Mouse (Mus musculus) liver, embryonic 13.5 days (tissue): ENCODE results near the gene Fndc3a. TPM values are rescaled to one million over a fixed set of nuclear protein-coding genes. Genes with fewer than 3 reads are reported as not detected.
A peak's percentile ranks its signal among the peaks of the same experiment; 100 is the strongest.

Source experiments
- ATAC-seq: fragments of 200-750 bp; cut with Nextera tagmentation; 2 replicates; pipeline ENCODE4 v1.8.0; 2017; ENCODE audit warnings: low read depth, mild to moderate bottlenecking, moderate number of reproducible peaks, moderate library complexity
- DNase-seq: peaks from one replicate; pipeline ENCODE4 v3.0.0; 2022
- H3K27ac ChIP-seq: fragments of 300-500 bp; sonication (generic); 2 replicates; pipeline ENCODE4 v1.5.1; 2015; ENCODE audit warnings: moderate library complexity, mild to moderate bottlenecking, inconsistent platforms
- H3K27me3 ChIP-seq: fragments of 300-500 bp; sonication (generic); 2 replicates; pipeline ENCODE4 v1.6.1; 2015; ENCODE audit warnings: mild to moderate bottlenecking, inconsistent platforms
- H3K36me3 ChIP-seq: fragments of 300-500 bp; sonication (generic); 2 replicates; pipeline ENCODE4 v1.6.1; 2015; ENCODE audit warnings: mild to moderate bottlenecking, inconsistent platforms
- H3K4me1 ChIP-seq: fragments of 300-500 bp; sonication (generic); replicated peaks from 2 replicates; pipeline ENCODE4 v1.6.1; 2015; ENCODE audit warnings: inconsistent platforms
- H3K4me2 ChIP-seq: fragments of 300-500 bp; sonication (generic); 2 replicates; pipeline ENCODE4 v1.6.1; 2015; ENCODE audit warnings: inconsistent platforms, mild to moderate bottlenecking, moderate library complexity
- H3K4me3 ChIP-seq: fragments of 300-500 bp; sonication (generic); replicated peaks from 2 replicates; pipeline ENCODE4 v1.5.1; 2015; ENCODE audit warnings: mild to moderate bottlenecking, inconsistent platforms
- H3K9ac ChIP-seq: fragments of 300-500 bp; sonication (generic); 2 replicates; pipeline ENCODE4 v1.6.1; 2015; ENCODE audit warnings: mild to moderate bottlenecking, inconsistent platforms
- H3K9me3 ChIP-seq: fragments of 300-500 bp; sonication (generic); replicated peaks from 2 replicates; pipeline ENCODE4 v1.6.1; 2016; ENCODE audit warnings: inconsistent platforms
- WGBS: fragments of 180-500 bp; shearing (Covaris S2); methylation state at CpG from one replicate; pipeline ENCODE4 v1.1.7; 2015; ENCODE audit not compliant: insufficient replicate concordance; 5-methylcytosine and 5-hydroxymethylcytosine counted together
- polyA plus RNA-seq: library from polyadenylated mRNA; unstranded; fragments of >200 nt; fragmentation: Nextera tagmentation; extraction: Ambion mirVana; gene quantifications from 2 replicates; pipeline ENCODE4 v1.2.1, GENCODE M21; 2015

The Fndc3a gene
- polyA plus RNA-seq, 1 experiment from 2014 or later = 11.1 TPM

GRCm38 (mm10) chr14:72532028-72532917 lies 177.5 kb downstream of the Fndc3a start:
- 4% methylated on average over 54 of the region's 54 CpGs for WGBS
- ATAC-seq (peak; percentile 43; the same call in 1 of the 2 replicates), DNase-seq (no peak)
- H3K4me2 ChIP-seq = peak overlapping the region; percentile 55
- no peaks in the 10 kb centered on the region for H3K36me3 ChIP-seq
- no peak overlapping the region for H3K27ac ChIP-seq
- H3K4me1 ChIP-seq = peaks cover 9% of the 10 kb centered on the region
- no peaks in the 10 kb centered on the region for H3K9me3 ChIP-seq
- peak overlapping the region; percentile 38 for H3K4me3 ChIP-seq
- H3K9ac ChIP-seq = no peak overlapping the region
- peaks cover 44% of the 10 kb centered on the region for H3K27me3 ChIP-seq

- DNase-seq (no peak), ATAC-seq (no peak)
- Histone ChIP-seq H3K9me3 (no peaks in the 10 kb centered on the region), H3K4me3 (no peak overlapping the region), H3K27ac (no peak overlapping the region), H3K9ac (no peak overlapping the region), H3K4me1 (peaks cover 4% of the 10 kb centered on the region), H3K27me3 (peaks cover 29% of the 10 kb centered on the region), H3K36me3 (no peaks in the 10 kb centered on the region), H3K4me2 (no peak overlapping the region)
- 53% methylated on average over 1 of the region's 1 CpGs for WGBS
Measured at GRCm38 (mm10) chr14:72527126-72527525, 182.7 kb downstream of the Fndc3a start.

GRCm38 (mm10) chr14:72519561-72519960 lies 190.2 kb downstream of the Fndc3a start:
- Histone ChIP-seq H3K4me1 (no peaks in the 10 kb centered on the region), H3K4me3 (no peak overlapping the region), H3K27me3 (no peaks in the 10 kb centered on the region), H3K36me3 (no peaks in the 10 kb centered on the region), H3K9me3 (no peaks in the 10 kb centered on the region), H3K4me2 (no peak overlapping the region), H3K9ac (no peak overlapping the region), H3K27ac (no peak overlapping the region)
- DNase-seq (no peak), ATAC-seq (no peak)
- WGBS = 32% methylated on average over 2 of the region's 2 CpGs

- ATAC-seq (no peak), DNase-seq (no peak)
- Histone ChIP-seq H3K27ac (no peak overlapping the region), H3K9ac (no peak overlapping the region), H3K36me3 (no peaks in the 10 kb centered on the region), H3K4me1 (no peaks in the 10 kb centered on the region), H3K27me3 (no peaks in the 10 kb centered on the region), H3K4me3 (no peak overlapping the region), H3K4me2 (no peak overlapping the region), H3K9me3 (no peaks in the 10 kb centered on the region)
- WGBS = 57% methylated on average over 6 of the region's 6 CpGs
Measured at GRCm38 (mm10) chr14:72518786-72519185, 191.0 kb downstream of the Fndc3a start.

- H3K9me3 ChIP-seq = no peaks in the 10 kb centered on the region
- H3K4me2 ChIP-seq = no peak overlapping the region
- no peaks in the 10 kb centered on the region for H3K27me3 ChIP-seq
- ATAC-seq (no peak), DNase-seq (no peak)
- no peak overlapping the region for H3K4me3 ChIP-seq
- no peak overlapping the region for H3K9ac ChIP-seq
- no peaks in the 10 kb centered on the region for H3K36me3 ChIP-seq
- H3K4me1 ChIP-seq = no peaks in the 10 kb centered on the region
- 35% methylated on average over 5 of the region's 5 CpGs for WGBS
- H3K27ac ChIP-seq = no peak overlapping the region
Measured at GRCm38 (mm10) chr14:72516376-72516775, 193.4 kb downstream of the Fndc3a start.

GRCm38 (mm10) chr14:72506723-72507420 lies 202.9 kb downstream of the Fndc3a start:
- no peaks in the 10 kb centered on the region for H3K27me3 ChIP-seq
- ATAC-seq = no peak
- H3K4me1 ChIP-seq = no peaks in the 10 kb centered on the region
- no peaks in the 10 kb centered on the region for H3K9me3 ChIP-seq
- peak overlapping the region; percentile 48 for H3K4me2 ChIP-seq
- no peak for DNase-seq
- WGBS = 16% methylated on average over 11 of the region's 11 CpGs
- H3K9ac ChIP-seq = no peak overlapping the region
- H3K27ac ChIP-seq = no peak overlapping the region
- H3K36me3 ChIP-seq = no peaks in the 10 kb centered on the region
- peak overlapping the region; percentile 32; the same call in 1 of the 2 replicates for H3K4me3 ChIP-seq

- no peak for DNase-seq
- Histone ChIP-seq H3K4me1 (no peaks in the 10 kb centered on the region), H3K27me3 (no peaks in the 10 kb centered on the region), H3K36me3 (no peaks in the 10 kb centered on the region), H3K27ac (no peak overlapping the region), H3K4me2 (peak overlapping the region; percentile 48), H3K4me3 (peak overlapping the region; percentile 32), H3K9me3 (no peaks in the 10 kb centered on the region), H3K9ac (no peak overlapping the region)
- ATAC-seq = no peak
- WGBS = 10% methylated on average over 12 of the region's 12 CpGs
Measured at GRCm38 (mm10) chr14:72506018-72506722, 203.6 kb downstream of the Fndc3a start.

- Histone ChIP-seq H3K9ac (no peak overlapping the region), H3K27me3 (no peaks in the 10 kb centered on the region), H3K27ac (no peak overlapping the region), H3K4me1 (no peaks in the 10 kb centered on the region), H3K4me3 (no peak overlapping the region), H3K36me3 (no peaks in the 10 kb centered on the region), H3K9me3 (no peaks in the 10 kb centered on the region), H3K4me2 (no peak overlapping the region)
- DNase-seq (no peak), ATAC-seq (no peak)
- 67% methylated on average over 1 of the region's 1 CpGs for WGBS
Measured at GRCm38 (mm10) chr14:72504985-72505384, 204.8 kb downstream of the Fndc3a start.

GRCm38 (mm10) chr14:72503241-72503640 lies 206.6 kb downstream of the Fndc3a start:
- 35% methylated on average over 6 of the region's 6 CpGs for WGBS
- H3K9ac ChIP-seq = no peak overlapping the region
- no peak overlapping the region for H3K27ac ChIP-seq
- H3K27me3 ChIP-seq = no peaks in the 10 kb centered on the region
- DNase-seq (no peak), ATAC-seq (no peak)
- no peaks in the 10 kb centered on the region for H3K9me3 ChIP-seq
- H3K4me3 ChIP-seq = no peak overlapping the region
- no peak overlapping the region for H3K4me2 ChIP-seq
- no peaks in the 10 kb centered on the region for H3K4me1 ChIP-seq
- no peaks in the 10 kb centered on the region for H3K36me3 ChIP-seq

- H3K9me3 ChIP-seq = no peaks in the 10 kb centered on the region
- H3K4me1 ChIP-seq = no peaks in the 10 kb centered on the region
- H3K27ac ChIP-seq = no peak overlapping the region
- H3K4me3 ChIP-seq = no peak overlapping the region
- no peaks in the 10 kb centered on the region for H3K27me3 ChIP-seq
- ATAC-seq (no peak), DNase-seq (no peak)
- 63% methylated on average over 1 of the region's 1 CpGs for WGBS
- H3K36me3 ChIP-seq = no peaks in the 10 kb centered on the region
- no peak overlapping the region for H3K9ac ChIP-seq
- no peak overlapping the region for H3K4me2 ChIP-seq
Measured at GRCm38 (mm10) chr14:72493775-72494174, 216.0 kb downstream of the Fndc3a start.

- Histone ChIP-seq H3K9ac (no peak within 1 kb of the TSS), H3K4me2 (no peak within 1 kb of the TSS), H3K27me3 (no peaks in the 10 kb centered on the region), H3K4me3 (no peak within 1 kb of the TSS), H3K4me1 (no peaks in the 10 kb centered on the region), H3K9me3 (no peaks in the 10 kb centered on the region), H3K27ac (no peak within 1 kb of the TSS), H3K36me3 (no peaks in the 10 kb centered on the region)
- DNase-seq = no peak
- ATAC-seq = no peak
- 72% methylated on average over 5 of the region's 5 CpGs for WGBS
Measured at GRCm38 (mm10) chr14:72491738-72492137, 218.1 kb downstream of the Fndc3a start, which contains the start of gene Gm9195. Gene Gm9195 (minus strand): TSS chr14:72491838.
